Mouse (Mus musculus) brain, adult 10 weeks (tissue): ENCODE results near the gene Fam198b. TPM values are rescaled to one million over a fixed set of nuclear protein-coding genes. Genes with fewer than 3 reads are reported as not detected.

Source experiments
- polyA plus RNA-seq: library from polyadenylated mRNA; stranded (reverse); fragments of 350-450 nt; fragmentation: Illumina TruSeq; extraction: RNeasy Lipid Tissue Mini Kit (QIAGEN cat#74804); gene quantifications from one replicate; pipeline ENCODE4 v1.2.3, GENCODE M21; 2015; ENCODE audit warnings: low read depth, low replicate concordance

The Fam198b gene
- polyA plus RNA-seq, result 4.1 TPM

GRCm38 (mm10) chr3:79884305-79884704 is at the start of gene Fam198b:
Fam198b (plus strand) TSS chr3:79884533.

GRCm38 (mm10) chr3:79852654-79853166 is 31.6 kb upstream of the Fam198b start, which contains the start of gene Tmem144:
Tmem144 (minus strand) TSS chr3:79852773.

Other genes with a start within 250 kb of the Fam198b start
- gene Rxfp1, start 146.7 kb upstream of the Fam198b start, polyA plus RNA-seq, result 8.8 TPM
- 10.1 TPM for gene Tmem144, start 31.8 kb upstream of the Fam198b start, polyA plus RNA-seq